Mouse (Mus musculus) gonadal fat pad, adult 2 months (tissue): ENCODE results near the gene Zfp598. TPM values are rescaled to one million over a fixed set of nuclear protein-coding genes. Genes with fewer than 3 reads are reported as not detected.

Experiments
- DNase-seq: peaks from one replicate; pipeline ENCODE4 v3.0.0-alpha.2; 2012; ENCODE audit warnings: low read depth
- polyA plus RNA-seq: library from polyadenylated mRNA; depleted of rRNA; stranded (reverse); fragments of >200 nt; gene quantifications from 2 replicates; pipeline ENCODE4 v1.2.3, GENCODE M21; 2012; rRNA removed

The Zfp598 gene
- 51.3 and 56.6 TPM in 2 replicates for polyA plus RNA-seq

- DNase-seq, result no peak
Measured at GRCm38 (mm10) chr17:24669545-24670245, at the start of gene Zfp598. Gene Zfp598, plus strand, starts transcription at chr17:24669687.

- no peak for DNase-seq
Measured at GRCm38 (mm10) chr17:24625472-24625871, 44.0 kb upstream of the Zfp598 start.

GRCm38 (mm10) chr17:24628646-24629045 lies 40.8 kb upstream of the Zfp598 start:
- DNase-seq, result no peak

- no peak for DNase-seq
Measured at GRCm38 (mm10) chr17:24630072-24630471, 39.4 kb upstream of the Zfp598 start.

- DNase-seq, result no peak
Measured at GRCm38 (mm10) chr17:24632167-24632812, 37.2 kb upstream of the Zfp598 start, which contains the start of the genes Tsc2 and Nthl1. Gene Tsc2, minus strand, starts transcription at chr17:24632630. Gene Nthl1, plus strand, starts transcription at chr17:24632680.

- DNase-seq, result no peak
Measured at GRCm38 (mm10) chr17:24632813-24633449, 36.6 kb upstream of the Zfp598 start.

- no peak for DNase-seq
Measured at GRCm38 (mm10) chr17:24633831-24634230, 35.7 kb upstream of the Zfp598 start.

- no peak for DNase-seq
Measured at GRCm38 (mm10) chr17:24635024-24635423, 34.5 kb upstream of the Zfp598 start.

- DNase-seq, result no peak
Measured at GRCm38 (mm10) chr17:24635694-24636093, 33.8 kb upstream of the Zfp598 start.

- no peak for DNase-seq
Measured at GRCm38 (mm10) chr17:24636781-24637481, 32.6 kb upstream of the Zfp598 start.

GRCm38 (mm10) chr17:24638214-24638613 lies 31.3 kb upstream of the Zfp598 start:
- no peak for DNase-seq

- DNase-seq, result no peak
Measured at GRCm38 (mm10) chr17:24638840-24639239, 30.6 kb upstream of the Zfp598 start.

GRCm38 (mm10) chr17:24639571-24639988 lies 29.9 kb upstream of the Zfp598 start:
- no peak for DNase-seq

GRCm38 (mm10) chr17:24640119-24640518 lies 29.4 kb upstream of the Zfp598 start:
- DNase-seq, result no peak

- no peak for DNase-seq
Measured at GRCm38 (mm10) chr17:24640581-24640980, 28.9 kb upstream of the Zfp598 start.

- no peak for DNase-seq
Measured at GRCm38 (mm10) chr17:24641944-24642343, 27.5 kb upstream of the Zfp598 start.

- no peak for DNase-seq
Measured at GRCm38 (mm10) chr17:24642791-24643343, 26.6 kb upstream of the Zfp598 start.

- no peak for DNase-seq
Measured at GRCm38 (mm10) chr17:24644030-24644715, 25.3 kb upstream of the Zfp598 start.

- no peak for DNase-seq
Measured at GRCm38 (mm10) chr17:24644875-24645721, 24.4 kb upstream of the Zfp598 start.

- no peak for DNase-seq
Measured at GRCm38 (mm10) chr17:24645916-24646315, 23.6 kb upstream of the Zfp598 start.
